Mouse (Mus musculus): ENCODE results near the gene Tmem273.

GRCm38 (mm10) chr14:32785556-32786130, at the start of gene Tmem273:
- TF ChIP-seq CTCF (IDR thresholded peaks at IDR 0.05; ENCODE audit: low read depth), result no peak
- no peak for TF ChIP-seq EP300 (IDR thresholded peaks at IDR 0.05; ENCODE audit: low read depth)
